Mouse (Mus musculus) erythroblast, adult 5-6 weeks (primary cell): ENCODE results near the gene Galnt12. TPM values are rescaled to one million over a fixed set of nuclear protein-coding genes. Genes with fewer than 3 reads are reported as not detected.

Source experiments
- ATAC-seq: replicated peaks from 2 replicates; pipeline ENCODE4 v1.8.0; 2016; ENCODE audit warnings: moderate number of reproducible peaks, mild to moderate bottlenecking, moderate TSS enrichment, inconsistent platforms; ENCODE audit not compliant: poor library complexity, low FRiP score, severe bottlenecking
- total RNA-seq, 2 experiments: library from RNA; stranded (forward) in 1 of 2; stranded (reverse) in 1 of 2; fragments of 150-400 nt in 1 of 2; fragments of 200-764, 138-1000 nt in 1 of 2; gene quantifications; 2 replicates each; pipeline versions ENCODE4 v1.2.3 to v1.2.4; 2015 to 2017; ENCODE audit warnings: low replicate concordance in 2 of 2

Galnt12 gene
- total RNA-seq, 2 experiments from 2014 or later = not detected

- no peak for ATAC-seq
Measured at GRCm38 (mm10) chr4:47143849-47144248, 52.1 kb downstream of the Galnt12 start.

- ATAC-seq = no peak
Measured at GRCm38 (mm10) chr4:47145341-47145740, 53.6 kb downstream of the Galnt12 start.

- ATAC-seq = no peak
Measured at GRCm38 (mm10) chr4:47146561-47146960, 54.9 kb downstream of the Galnt12 start.

DNA sequence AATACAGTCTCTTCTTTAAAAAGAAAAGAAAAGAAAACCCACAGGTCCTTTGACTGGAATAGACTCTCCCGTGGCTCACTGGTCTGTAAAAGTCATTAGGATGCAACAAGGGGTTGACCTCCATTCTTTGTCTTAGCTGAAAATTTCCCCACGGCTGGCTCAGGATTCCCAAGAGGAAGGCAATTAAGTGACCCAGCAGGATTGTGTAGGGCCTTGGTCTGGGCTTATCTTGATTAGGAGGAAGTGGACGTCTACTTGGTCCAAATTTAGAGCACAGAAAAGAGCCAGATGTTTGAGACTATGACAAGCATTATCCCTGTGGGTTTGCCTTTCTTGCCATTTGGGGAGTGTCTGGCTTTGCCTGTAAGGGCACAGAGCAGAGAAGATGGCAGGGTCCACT, 58.3 kb downstream of the Galnt12 start:
- no peak for ATAC-seq

- ATAC-seq = no peak
Measured at GRCm38 (mm10) chr4:47150806-47151205, 59.1 kb downstream of the Galnt12 start.

DNA sequence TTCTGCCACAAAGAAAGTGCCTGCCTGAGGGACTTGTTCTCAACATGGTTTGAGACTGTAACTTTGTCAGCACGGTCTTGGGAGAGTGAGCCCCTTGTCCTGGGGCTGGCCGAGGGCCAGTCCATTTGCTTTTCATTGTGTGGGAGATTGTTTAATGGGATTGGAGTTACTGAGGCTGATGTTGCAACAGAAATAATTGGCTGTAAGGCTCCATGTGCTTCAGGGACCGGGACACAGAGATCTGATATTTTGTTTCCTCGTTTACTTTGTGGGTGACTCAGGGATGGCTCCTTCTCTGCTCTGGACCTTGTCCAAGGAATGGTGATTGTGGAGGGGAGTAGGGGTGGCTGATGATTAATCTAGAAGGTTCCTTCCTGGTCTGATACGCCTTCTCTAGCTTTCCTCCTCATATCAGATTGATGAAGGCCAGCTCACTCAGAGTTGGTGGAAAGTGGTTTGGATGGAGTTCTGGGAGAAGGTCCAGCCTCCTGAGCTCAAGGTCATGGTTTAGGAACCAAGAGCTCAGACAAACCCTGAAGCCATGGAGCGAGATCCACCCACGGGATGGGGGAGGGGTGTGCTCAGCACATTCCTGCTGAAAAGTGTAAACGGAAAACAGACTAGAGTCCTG, 60.0 kb downstream of the Galnt12 start:
- no peak for ATAC-seq

GRCm38 (mm10) chr4:47161103-47161755, 69.5 kb downstream of the Galnt12 start:
- no peak for ATAC-seq

DNA sequence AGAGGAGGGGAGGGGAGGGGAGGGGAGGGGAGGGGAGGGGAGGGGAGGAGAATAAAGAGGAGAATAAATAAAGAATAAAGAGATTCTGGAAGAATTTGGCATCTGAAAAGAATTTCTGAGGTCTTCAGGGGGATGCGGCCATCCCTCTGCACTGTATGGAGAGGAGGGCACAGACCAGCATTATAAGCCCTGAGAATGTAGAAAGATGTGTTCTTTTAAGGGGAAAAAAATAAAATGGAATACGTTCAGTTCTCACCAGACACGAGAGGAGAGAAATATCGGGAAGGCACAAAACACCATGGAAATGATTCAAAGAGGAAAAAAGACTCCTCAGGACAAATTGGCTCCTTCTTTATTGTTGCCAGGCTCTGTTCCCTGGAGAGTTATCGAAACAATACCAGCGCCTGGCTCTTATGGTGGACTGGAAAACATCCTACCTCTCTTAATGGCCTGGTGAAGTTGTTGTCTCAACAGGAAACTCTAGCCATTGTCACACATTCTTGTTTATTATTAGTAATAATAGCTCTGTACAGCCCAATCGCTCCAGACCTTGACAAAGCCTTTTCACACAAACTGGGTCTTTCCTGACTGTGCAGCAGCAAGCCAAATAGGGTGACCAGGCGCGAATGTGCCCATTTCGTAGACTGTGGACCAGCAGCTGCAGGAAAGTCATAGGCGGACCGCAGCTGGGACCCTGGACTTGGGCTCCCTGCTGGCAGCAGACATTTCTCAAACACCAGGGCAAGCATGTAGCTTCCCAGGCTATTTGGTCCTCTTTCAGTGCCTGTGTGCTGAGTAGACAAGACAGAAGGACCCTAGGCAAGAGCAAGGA, 70.3 kb downstream of the Galnt12 start:
- ATAC-seq = no peak

DNA sequence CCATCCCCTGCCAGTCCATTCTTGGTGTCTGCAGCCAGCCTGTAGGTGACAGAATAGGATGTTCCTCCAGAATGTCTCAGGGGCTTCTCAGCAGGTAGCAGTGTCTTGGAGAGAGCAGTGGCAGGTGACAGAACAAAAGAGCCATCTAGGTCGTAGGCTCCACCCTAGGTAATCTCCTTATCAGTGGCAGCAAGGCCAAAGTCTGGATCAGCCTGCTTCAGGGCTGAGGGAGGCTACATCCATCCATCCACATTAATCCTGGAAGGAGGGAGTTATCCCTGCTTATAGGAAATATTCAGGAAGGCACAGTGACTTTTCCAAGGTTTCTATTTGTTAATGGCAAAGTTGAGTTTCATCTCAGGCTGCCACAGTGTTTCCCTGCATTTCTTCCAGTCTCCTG, 80.6 kb downstream of the Galnt12 start:
- no peak for ATAC-seq

Other genes starting within 250 kb of the Galnt12 start
- gene Gabbr2, start 100.0 kb upstream of the Galnt12 start, total RNA-seq (2015; ENCODE audit: low replicate concordance) = not detected in 2 replicates
- 0.17 and 1.3 TPM in 2 replicates for gene Gabbr2, start 100.0 kb upstream of the Galnt12 start, total RNA-seq (2017; ENCODE audit: low replicate concordance)
- gene Anks6, start 34.5 kb upstream of the Galnt12 start, total RNA-seq (2015; ENCODE audit: low replicate concordance) = not detected in 2 replicates
- gene Anks6, start 34.5 kb upstream of the Galnt12 start, total RNA-seq (2017; ENCODE audit: low replicate concordance) = not detected in 2 replicates
- 1.9 TPM in 1 of 2 replicates, not detected in the other for gene Col15a1, start 116.3 kb downstream of the Galnt12 start, total RNA-seq (2015; ENCODE audit: low replicate concordance)
- not detected in 2 replicates for gene Col15a1, start 116.3 kb downstream of the Galnt12 start, total RNA-seq (2017; ENCODE audit: low replicate concordance)